Mouse (Mus musculus) MEL (cell line): ENCODE data around the gene Fars2.

Experiments
- ELF1 ChIP-seq: IDR thresholded peaks from 2 replicates; pipeline ENCODE4 v1.6.1; 2014; ENCODE audit warnings: low read depth, mild to moderate bottlenecking, inconsistent platforms, low read length, improper control_type of control experiment, moderate library complexity
- NELFE ChIP-seq: IDR thresholded peaks from 2 replicates; pipeline ENCODE4 v1.6.1; 2011; ENCODE audit warnings: low read depth, low read length, improper control_type of control experiment

GRCm38 (mm10) chr13:36140247-36141016 lies 23.2 kb downstream of the Fars2 start:
- TF ChIP-seq NELFE (no peak), ELF1 (no peak)
